Mouse (Mus musculus): ENCODE results near the gene Pdcd2l.
A peak's percentile ranks its signal among the peaks of the same experiment; 100 is the strongest.
"Not testable (repeated sequence)": the region's sequence is repeated elsewhere in the genome, so short reads cannot be mapped to it uniquely, and the experiment has no call there.

The Pdcd2l gene

DNA sequence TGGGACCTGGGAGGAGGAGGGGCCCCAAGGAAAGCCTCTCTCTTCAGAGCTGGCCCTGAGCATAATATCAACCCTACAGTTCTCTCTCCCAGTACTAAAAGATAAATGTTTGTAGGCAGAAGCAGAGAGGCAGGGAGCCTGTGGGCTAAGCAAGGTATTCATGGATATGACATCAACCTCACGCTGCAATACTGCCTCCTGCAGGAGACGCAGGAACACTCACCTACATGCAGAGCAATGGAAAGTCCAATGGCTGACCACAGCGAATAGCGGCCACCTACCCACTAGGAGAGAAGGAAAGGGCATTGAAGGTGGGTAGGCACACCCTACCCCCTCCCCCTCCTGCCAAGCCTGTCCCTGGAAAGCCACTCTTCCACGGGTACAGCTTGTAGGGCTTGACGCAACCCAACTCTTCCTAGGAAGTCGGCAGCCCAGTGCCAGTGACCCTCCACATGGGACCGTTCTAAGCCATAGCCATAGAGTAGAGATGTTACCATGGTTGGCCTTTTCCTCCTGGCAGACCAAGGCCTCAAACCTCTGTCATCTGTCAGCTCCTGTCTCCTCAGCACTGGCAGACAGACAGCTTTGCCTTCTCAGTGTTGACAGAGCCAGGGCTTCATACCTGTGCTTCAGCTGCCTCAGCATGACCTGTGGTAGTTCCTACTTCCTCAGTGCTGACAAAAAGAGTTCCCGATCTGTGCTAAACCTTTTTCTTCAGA, 11.7 kb upstream of the Pdcd2l start:
- no peak for DNase-seq

GRCm38 (mm10) chr7:34206331-34206730, 9.9 kb upstream of the Pdcd2l start:
- no peak for DNase-seq

- not testable (repeated sequence) for DNase-seq
These were observed 5.7 kb upstream of the Pdcd2l start for GRCm38 (mm10) chr7:34202147-34202546.

- no peak for DNase-seq
These were observed 4.4 kb upstream of the Pdcd2l start for GRCm38 (mm10) chr7:34200829-34201228.

DNA sequence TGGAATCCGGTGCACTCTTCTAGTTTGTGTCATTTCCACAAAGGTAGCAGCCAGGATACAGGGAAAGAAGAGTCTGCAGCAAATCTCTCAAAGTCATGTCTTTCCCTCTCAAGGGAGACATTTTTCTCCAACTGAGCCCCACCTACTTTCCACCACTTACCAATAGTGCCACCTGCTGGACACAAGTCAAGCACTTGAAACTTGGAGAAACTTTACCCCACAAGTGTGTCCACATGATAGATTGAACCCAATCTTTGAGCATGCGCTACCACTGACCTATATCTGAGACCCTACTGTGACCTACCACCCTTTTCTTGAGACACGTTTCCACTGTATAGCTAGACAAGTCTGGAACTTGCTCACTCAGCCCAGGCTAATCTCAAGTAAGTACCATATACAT, 1.9 kb upstream of the Pdcd2l start:
- peak; percentile 52 for DNase-seq

GRCm38 (mm10) chr7:34195632-34196031, 829 bp downstream of the Pdcd2l start:
- DNase-seq = no peak

- no peak for DNase-seq
These were observed 3.6 kb downstream of the Pdcd2l start for GRCm38 (mm10) chr7:34192825-34193224.

DNA sequence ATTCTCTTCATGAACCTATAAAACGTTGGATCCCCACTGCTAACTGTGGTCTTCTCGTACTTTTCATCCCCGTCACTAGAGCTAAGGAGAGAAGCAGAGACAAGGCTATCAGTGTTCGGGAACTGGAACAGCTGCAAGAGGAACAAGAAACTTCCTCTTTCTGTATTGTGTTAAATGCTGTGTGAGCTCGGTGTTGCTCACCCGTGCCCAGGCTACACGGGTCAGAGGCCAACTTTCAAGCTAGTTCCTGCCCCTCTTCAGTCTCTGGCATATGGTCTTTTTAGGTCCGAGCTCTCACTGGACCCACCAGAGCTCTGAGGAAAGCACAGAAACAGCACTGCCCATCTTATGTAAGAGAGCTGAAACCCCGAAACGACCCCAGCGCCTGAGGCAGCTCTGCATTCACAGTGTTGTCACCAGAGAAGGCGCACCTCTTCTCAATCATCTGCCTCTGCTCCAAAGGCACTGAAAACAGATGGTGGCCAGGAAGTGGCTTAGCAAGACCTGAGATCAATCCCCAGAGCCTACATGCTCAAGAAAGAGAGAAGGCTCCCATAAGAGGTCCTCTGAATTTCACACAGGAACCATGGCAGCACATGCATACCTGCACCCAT, 7.0 kb downstream of the Pdcd2l start:
- no peak for DNase-seq

GRCm38 (mm10) chr7:34183794-34184193, 12.7 kb downstream of the Pdcd2l start:
- no peak for DNase-seq

- no peak for DNase-seq
These were observed 13.1 kb downstream of the Pdcd2l start for GRCm38 (mm10) chr7:34183356-34183755.

GRCm38 (mm10) chr7:34176241-34176640, 20.2 kb downstream of the Pdcd2l start:
- DNase-seq = not testable (repeated sequence)

DNA sequence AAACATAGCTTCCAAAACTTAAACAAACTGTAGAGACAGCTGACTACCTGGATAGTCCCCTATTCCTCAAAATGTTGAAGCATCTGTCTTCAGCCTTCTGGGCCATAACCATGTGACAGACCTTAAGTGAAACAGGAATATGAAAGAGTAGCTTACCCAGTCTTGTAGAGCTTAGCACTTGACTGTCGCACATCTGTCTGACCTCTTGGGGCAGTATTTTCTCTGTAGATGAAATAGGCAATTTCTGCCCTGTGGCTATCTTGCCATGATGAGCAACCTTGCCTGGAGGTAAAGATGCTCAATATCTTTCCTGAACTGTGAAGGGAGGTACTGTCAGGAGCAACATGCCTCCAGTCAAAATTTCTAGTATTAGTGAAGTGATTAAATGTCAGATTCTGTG, 24.2 kb downstream of the Pdcd2l start:
- DNase-seq = no peak

- no peak for DNase-seq
These were observed 27.0 kb downstream of the Pdcd2l start, which contains the start of gene Uba2 for GRCm38 (mm10) chr7:34169454-34169853. Uba2 (minus strand) TSS chr7:34169599.

- peak; percentile 96 for DNase-seq
These were observed 27.8 kb downstream of the Pdcd2l start for GRCm38 (mm10) chr7:34168470-34169251.

DNA sequence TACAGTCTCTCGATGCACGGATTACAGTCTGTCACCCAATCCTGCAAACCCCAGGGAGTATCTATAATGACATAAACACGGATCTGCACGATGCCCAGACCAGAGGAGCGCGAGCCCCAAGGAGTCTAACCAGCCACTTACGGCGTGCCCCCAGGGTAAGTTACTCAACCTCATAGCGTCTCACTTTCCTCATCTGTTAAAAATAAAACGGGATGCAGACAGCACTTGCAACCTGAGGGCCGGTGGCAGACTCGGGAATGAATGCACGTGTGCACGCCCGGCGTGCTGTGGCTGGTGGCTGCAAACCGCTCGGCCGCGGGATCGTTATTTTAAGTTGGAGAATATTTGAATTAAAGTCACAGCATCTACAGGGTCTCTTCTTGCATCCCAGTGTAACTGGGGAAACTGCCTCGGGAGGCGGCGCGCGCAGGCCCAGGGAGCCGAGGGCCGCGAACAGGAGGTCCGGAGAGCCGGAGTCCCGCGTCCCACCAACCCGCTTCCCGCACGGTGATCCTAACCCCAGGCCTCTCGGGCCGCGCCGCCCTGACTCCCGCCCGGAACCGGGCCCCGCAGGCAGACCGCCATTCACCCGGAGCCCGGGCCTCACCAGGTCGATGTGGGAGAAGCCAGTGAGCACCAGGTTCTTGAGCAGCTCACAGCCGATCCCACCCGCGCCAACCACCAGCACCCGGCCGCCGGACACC, 28.5 kb downstream of the Pdcd2l start:
- no peak for DNase-seq

- peak; percentile 28 for DNase-seq
These were observed 29.6 kb downstream of the Pdcd2l start for GRCm38 (mm10) chr7:34166850-34167249.

DNA sequence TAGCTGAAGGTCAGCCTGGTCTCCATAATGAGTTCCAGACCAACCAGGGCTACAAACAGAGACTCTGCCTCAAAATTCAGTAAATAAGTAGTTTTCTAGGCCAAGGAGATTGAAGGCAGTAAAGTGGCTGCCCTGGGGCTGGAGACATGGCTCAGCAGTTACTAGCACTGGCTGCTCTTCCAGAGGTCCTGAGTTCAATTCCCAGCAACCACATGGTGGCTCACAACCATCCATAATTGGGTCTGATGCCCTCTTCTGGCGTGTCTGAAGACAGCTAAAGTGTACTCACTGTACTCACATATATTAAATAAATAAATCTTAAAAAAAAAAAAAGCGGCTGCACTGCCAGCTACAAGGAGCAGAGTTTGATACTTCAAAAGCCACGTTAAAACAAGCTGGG, 30.5 kb downstream of the Pdcd2l start:
- DNase-seq = no peak

DNA sequence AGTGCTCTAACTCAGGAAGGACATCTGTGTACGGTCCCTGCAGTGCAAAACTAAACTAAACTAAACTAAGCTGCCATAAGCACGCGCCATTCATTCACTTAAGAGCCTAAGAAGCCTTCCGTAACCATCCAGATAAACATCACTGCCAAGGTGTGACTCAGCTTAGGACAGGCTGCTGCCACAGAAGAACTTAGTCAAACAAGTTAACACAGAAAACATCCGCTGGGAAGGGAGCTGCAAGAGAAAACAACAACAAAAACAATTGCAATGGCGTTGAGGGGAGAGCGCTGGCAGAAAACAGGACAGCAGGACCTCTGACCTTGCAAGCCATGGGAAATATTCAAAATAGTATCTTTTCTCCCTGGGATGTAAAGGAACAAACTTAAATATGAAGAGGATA, 31.8 kb downstream of the Pdcd2l start:
- DNase-seq = no peak

DNA sequence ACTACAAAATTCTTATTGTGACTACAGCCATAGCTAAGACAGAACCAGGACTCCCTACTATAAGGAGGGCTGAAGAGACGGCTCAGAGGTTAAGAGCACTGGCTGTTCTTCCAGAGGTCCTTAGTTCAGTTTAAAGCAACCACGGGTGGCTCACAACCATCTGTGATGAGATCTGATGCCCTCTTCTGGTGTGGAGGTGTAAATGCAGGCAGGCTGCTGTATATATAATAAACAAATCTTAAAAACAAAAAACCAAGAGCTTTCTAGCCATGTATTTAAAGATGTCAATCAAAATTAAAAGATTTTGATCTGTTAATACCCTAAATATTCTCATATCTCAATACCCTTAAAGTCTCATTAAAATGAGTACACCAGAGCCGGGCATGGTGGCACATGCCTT, 37.3 kb downstream of the Pdcd2l start:
- no peak for DNase-seq

GRCm38 (mm10) chr7:34157994-34158393, 38.5 kb downstream of the Pdcd2l start:
- no peak for DNase-seq

DNA sequence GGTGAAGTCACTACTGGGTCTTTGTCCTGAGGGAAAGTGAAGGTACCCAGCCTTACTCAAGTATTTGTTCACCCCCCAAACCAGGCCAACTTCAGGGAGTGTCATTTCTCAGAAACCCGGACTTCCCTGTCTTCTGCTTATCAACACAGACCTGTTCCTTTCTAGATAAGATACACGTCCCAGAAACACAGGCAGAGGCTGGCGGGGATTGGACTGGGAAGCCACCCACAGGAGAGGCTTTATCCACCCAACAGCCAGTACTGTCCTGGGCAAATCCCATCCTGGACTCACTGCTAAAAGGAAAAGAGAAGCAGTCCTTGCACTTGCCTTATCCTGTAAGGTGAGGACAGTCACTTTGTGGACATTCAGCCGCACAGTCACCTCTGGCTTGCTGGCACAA, 49.3 kb downstream of the Pdcd2l start:
- no peak for DNase-seq

GRCm38 (mm10) chr7:34141123-34141522, 55.3 kb downstream of the Pdcd2l start:
- no peak for DNase-seq

GRCm38 (mm10) chr7:34139493-34139892, 57.0 kb downstream of the Pdcd2l start:
- no peak for DNase-seq
